Mouse (Mus musculus) liver, embryonic 16.5 days (tissue): ENCODE results near the gene Rack1. TPM values are rescaled to one million over a fixed set of nuclear protein-coding genes. Genes with fewer than 3 reads are reported as not detected.

ENCODE experiments used
- ATAC-seq: fragments of 200-750 bp; cut with Nextera tagmentation; 2 replicates; pipeline ENCODE4 v1.8.0; 2017; ENCODE audit warnings: low read depth, mild to moderate bottlenecking, moderate number of reproducible peaks, moderate library complexity
- H3K27ac ChIP-seq: fragments of 300-500 bp; sonication (generic); 2 replicates; pipeline ENCODE4 v1.5.1; 2014; ENCODE audit warnings: mild to moderate bottlenecking, low read length
- H3K27me3 ChIP-seq: fragments of 300-500 bp; sonication (generic); 2 replicates; pipeline ENCODE4 v1.6.1; 2014; ENCODE audit warnings: low read depth, low read length, mixed read lengths; ENCODE audit not compliant: control insufficient read depth, insufficient read depth
- H3K36me3 ChIP-seq: fragments of 300-500 bp; sonication (generic); 2 replicates; pipeline ENCODE4 v1.6.1; 2014; ENCODE audit warnings: mild to moderate bottlenecking; ENCODE audit not compliant: control insufficient read depth, insufficient read depth
- H3K4me1 ChIP-seq: fragments of 300-500 bp; sonication (generic); 2 replicates; pipeline ENCODE4 v1.6.1; 2014; ENCODE audit warnings: low read depth, low read length, mixed read lengths; ENCODE audit not compliant: control insufficient read depth
- H3K4me2 ChIP-seq: fragments of 300-500 bp; sonication (generic); 2 replicates; pipeline ENCODE4 v1.6.1; 2014; ENCODE audit warnings: low read depth, low read length, mixed read lengths
- H3K4me3 ChIP-seq: fragments of 300-500 bp; sonication (generic); 2 replicates; pipeline ENCODE4 v1.5.1; 2014; ENCODE audit warnings: low read depth, mild to moderate bottlenecking, low read length
- H3K9ac ChIP-seq: fragments of 300-500 bp; sonication (generic); 2 replicates; pipeline ENCODE4 v1.6.1; 2014; ENCODE audit warnings: low read depth, low read length
- H3K9me3 ChIP-seq: fragments of 300-500 bp; sonication (generic); replicated peaks from 2 replicates; pipeline ENCODE4 v1.6.1; 2016; ENCODE audit warnings: low read length; ENCODE audit not compliant: control insufficient read depth
- WGBS: fragments of 180-500 bp; shearing (Covaris S2); extraction: QIAGEN DNeasy Blood & Tissue Kit; methylation state at CpG from one replicate; pipeline ENCODE4 v1.1.7; 2014; ENCODE audit not compliant: insufficient replicate concordance; 5-methylcytosine and 5-hydroxymethylcytosine counted together
- polyA plus RNA-seq: library from polyadenylated mRNA; unstranded; fragments of >200 nt; fragmentation: Nextera tagmentation; extraction: Ambion mirVana; gene quantifications from 2 replicates; pipeline ENCODE4 v1.2.1, GENCODE M21; 2015

Rack1 gene
- polyA plus RNA-seq, 1 experiment from 2014 or later: 395 TPM

DNA sequence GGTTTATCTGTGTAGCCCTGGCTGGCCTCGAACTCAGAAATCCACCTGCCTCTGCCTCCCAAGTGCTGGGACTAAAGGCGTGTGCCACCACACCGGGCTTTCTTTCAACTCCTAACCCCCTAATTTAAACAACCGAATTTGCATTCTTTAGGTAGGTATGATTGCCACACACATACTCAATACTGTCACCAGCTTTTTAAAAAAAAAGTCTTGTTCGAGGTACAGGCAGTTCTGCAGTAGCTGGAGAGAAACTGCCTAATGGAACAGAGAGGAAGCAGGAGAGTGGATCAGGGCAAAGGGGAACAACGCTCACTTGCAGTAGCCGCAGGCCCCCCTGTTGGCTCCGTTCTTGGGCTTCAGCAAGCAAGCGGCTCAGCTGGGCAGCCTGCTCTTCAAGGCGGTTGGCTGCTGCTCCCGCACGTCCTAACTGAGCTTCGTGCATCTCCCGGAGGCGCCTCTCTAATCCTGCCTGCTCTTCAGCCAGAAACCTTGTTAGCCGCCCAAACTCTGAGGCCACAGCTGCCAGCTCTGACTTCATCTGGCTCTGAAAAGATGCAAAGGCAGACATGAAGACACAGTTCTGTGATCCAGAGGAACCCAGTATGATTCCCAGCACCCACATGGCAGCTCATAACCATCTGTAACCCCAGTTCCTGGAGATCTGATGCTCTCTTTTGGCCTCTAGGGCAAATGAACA, 8.8 kb downstream of the Rack1 start:
- ATAC-seq: no peak

DNA sequence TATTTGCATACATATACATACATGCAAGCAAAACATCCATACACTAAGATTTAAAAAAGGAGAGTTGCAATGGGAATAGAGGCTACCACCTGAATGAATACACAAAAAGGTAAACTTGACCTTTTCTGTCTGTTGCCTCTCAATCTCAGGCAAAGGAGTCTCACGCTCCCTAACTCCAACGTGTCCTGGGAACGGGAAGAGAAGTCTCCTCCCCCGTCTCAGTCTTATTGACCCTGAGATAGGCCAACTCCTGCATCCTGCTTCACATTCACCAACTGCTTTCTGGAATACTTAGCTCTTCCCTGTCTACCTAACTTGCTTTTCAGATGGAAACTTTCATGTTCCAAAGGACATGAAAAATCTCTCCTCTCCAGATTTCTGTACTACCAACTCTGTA, 9.3 kb downstream of the Rack1 start:
- H3K36me3 ChIP-seq: peaks cover 55% of the 10 kb centered on the region
- no peak overlapping the region for H3K9ac ChIP-seq
- no peak overlapping the region for H3K4me3 ChIP-seq
- no peak for ATAC-seq
- 58% methylated on average over 4 of the region's 4 CpGs for WGBS
- H3K27ac ChIP-seq: no peak overlapping the region; the same call in 1 of the 2 replicates
- peaks cover 7% of the 10 kb centered on the region for H3K4me1 ChIP-seq
- H3K27me3 ChIP-seq: no peaks in the 10 kb centered on the region
- H3K4me2 ChIP-seq: no peak overlapping the region
- H3K9me3 ChIP-seq: no peaks in the 10 kb centered on the region

More for the DNA sequence above, 8.8 kb downstream of the Rack1 start:
- Histone ChIP-seq H3K4me3 (no peak overlapping the region), H3K4me1 (peaks cover 3% of the 10 kb centered on the region), H3K4me2 (no peak overlapping the region), H3K36me3 (peaks cover 61% of the 10 kb centered on the region), H3K27me3 (no peaks in the 10 kb centered on the region), H3K9me3 (no peaks in the 10 kb centered on the region), H3K9ac (no peak overlapping the region), H3K27ac (peak overlapping the region; percentile 19; the same call in 1 of the 2 replicates)
- 73% methylated on average over 16 of the region's 16 CpGs for WGBS

DNA sequence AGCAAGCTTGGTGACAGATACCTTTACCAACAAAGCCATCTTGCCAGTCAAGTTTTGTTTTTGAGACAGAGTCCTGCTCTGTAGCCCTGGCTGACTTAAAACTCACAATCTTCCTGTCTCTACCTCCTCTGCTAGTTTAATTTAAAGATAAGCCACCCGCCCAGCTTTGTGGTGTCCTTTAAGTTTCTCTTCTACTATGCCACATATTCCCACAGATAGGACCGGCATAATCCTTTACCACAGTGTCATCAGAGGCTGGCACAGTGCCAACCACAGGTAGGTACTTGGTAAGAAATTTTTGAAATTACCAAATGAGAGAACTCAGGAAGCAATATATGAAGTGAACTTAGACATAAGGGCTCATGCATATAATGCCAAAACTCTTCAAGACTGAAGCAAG, 10.0 kb downstream of the Rack1 start:
- whole genome bisulfite sequencing: 25% methylated on average over 2 of the region's 2 CpGs
- ATAC-seq: no peak
- Histone ChIP-seq H3K36me3 (peaks cover 50% of the 10 kb centered on the region), H3K4me1 (peaks cover 8% of the 10 kb centered on the region), H3K4me3 (no peak overlapping the region), H3K9ac (no peak overlapping the region), H3K27ac (no peak overlapping the region), H3K9me3 (no peaks in the 10 kb centered on the region), H3K27me3 (no peaks in the 10 kb centered on the region), H3K4me2 (no peak overlapping the region)

DNA sequence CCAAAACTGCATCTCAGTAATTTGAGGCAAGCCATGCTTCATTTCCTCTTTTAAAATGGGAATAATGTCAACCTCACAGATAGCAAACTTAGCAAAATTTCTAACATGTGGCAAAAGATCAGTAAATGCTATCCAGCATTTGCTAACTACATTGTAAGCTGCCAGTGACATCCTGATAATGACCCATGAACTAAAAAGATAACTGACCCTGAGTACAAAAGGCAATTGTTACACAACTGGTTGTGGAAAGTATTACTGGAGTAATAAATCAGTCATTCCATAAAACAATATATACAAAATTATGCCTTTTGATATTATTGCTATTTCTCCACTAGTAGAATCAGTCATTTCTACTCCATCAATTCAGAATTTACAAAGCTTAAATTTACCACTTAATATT, 13.7 kb downstream of the Rack1 start:
- no peak for ATAC-seq
- Histone ChIP-seq H3K4me1 (peaks cover 23% of the 10 kb centered on the region), H3K36me3 (peaks cover 20% of the 10 kb centered on the region), H3K9me3 (no peaks in the 10 kb centered on the region), H3K9ac (no peak overlapping the region), H3K27me3 (no peaks in the 10 kb centered on the region), H3K4me3 (no peak overlapping the region), H3K27ac (no peak overlapping the region), H3K4me2 (no peak overlapping the region)

DNA sequence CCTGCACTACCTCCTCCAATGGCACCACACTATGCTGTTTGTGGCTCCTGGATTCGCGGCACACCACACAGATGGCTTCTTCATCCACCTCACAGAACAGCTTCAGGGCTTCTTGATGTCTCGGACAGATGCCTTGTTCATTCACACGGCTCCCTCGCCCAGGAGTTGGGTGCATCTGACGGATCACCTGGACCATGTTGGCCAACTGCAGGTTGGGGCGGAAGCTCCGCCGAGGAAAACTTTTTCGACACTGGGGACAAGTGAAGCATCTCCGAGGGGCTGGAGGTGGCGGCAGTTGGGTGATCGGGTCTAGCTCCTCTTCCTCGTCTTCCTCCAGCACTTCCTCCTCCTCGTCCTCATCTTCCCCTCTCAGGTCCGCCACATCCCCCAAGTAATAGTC, 15.7 kb downstream of the Rack1 start:
- Histone ChIP-seq H3K4me2 (peak overlapping the region; percentile 92), H3K27me3 (no peaks in the 10 kb centered on the region), H3K36me3 (peaks cover 8% of the 10 kb centered on the region), H3K27ac (no peak overlapping the region), H3K9me3 (no peaks in the 10 kb centered on the region), H3K4me1 (peaks cover 23% of the 10 kb centered on the region), H3K4me3 (peak overlapping the region; percentile 90), H3K9ac (peak overlapping the region; percentile 81; the same call in 1 of the 2 replicates)
- WGBS: 54% methylated on average over 16 of the region's 16 CpGs
- no peak for ATAC-seq

DNA sequence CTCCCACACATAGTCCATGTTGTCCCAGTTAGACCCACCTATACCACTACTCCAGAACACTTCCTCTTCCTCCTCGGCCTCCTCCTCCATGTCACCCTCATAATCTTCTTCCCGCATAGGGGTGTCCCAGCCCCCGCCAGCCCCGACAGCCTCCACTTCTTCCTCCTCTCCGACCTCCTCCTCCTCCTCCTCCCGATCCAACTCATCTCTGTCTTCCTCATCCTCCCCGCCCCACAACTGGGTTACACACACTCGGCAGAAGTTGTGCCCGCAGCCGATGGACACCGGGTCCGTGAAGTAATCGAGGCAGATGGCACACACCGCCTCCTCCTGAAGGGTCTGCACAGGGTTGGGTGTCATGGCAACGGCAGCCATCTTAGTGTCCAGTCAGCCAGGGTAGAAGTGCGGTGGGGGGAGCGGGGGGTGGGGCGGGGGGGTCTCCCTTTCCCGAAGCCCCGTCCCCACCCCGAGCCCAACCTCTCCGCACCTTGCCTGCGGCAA, 16.2 kb downstream of the Rack1 start:
- 0% methylated on average over 23 of the region's 23 CpGs for WGBS
- Histone ChIP-seq H3K4me2 (peak overlapping the region; percentile 92), H3K9ac (peak overlapping the region; percentile 81), H3K36me3 (peaks cover 8% of the 10 kb centered on the region), H3K27ac (peak overlapping the region; percentile 72), H3K9me3 (no peaks in the 10 kb centered on the region), H3K27me3 (no peaks in the 10 kb centered on the region), H3K4me1 (peaks cover 23% of the 10 kb centered on the region), H3K4me3 (peak overlapping the region; percentile 90)
- ATAC-seq: no peak

DNA sequence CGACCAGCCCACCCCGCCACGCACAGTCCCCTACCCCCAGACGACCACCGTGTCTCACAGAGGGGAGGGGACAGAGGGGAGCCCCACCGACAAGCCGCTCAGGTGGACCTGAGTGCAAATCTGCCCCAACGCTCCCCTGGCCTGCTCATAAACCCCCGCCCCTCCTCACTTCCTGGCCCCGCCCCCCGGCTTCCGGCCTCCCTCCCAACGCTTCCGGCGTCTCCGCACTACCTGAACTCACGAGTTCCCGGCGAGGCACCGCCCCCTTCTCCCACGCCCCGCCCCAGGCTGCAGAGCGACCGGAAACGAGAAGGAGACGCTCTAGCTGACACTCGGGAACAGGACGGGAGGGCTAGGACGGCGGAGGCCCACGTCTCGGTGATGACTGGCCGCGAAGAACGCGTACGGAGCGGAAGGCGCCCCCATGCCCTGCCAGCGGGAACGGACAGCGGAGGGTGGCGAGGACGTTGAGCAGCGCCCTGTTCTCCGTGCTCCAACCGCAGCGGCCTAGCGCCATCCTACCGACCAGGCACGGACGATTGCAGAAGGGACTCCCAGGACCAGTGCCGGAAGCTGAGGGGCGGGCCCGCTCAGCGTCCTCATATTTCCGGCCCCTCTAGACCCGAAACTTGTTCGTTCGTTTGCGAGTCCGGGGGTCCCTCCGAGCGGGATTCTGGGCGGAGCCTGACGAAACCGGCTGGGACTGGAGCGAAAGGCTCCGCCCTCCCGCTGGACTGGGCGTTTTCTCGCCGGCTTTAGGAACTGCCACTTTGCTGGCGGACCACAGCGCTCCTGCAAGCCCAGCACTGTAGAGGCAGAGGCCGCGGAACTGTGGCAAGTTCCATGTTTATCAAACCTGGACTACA, 16.9 kb downstream of the Rack1 start, which contains the start of gene Trim41:
TSS of gene Trim41 (minus strand) at position 554 of the 866 bp plus-strand sequence.
- H3K4me1 ChIP-seq: peaks cover 23% of the 10 kb centered on the region

DNA sequence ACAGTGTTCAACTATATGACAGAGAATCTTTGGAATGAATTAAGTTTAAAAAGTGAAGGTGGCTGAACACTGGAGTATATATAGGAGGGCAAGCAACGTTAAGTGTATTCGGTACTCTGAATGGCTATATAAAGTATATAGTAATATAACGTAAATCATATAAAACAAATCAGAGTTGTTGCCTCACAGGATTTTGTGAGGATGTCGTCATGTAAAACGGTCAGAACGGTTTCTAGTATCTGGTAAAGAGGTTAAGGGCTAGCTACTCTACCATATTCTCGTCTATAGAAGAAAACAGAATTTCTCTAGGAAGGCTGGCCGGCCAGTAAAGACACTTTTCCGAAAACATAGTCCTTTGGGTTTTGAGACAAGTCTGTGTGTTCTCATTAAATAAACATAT, 17.7 kb downstream of the Rack1 start:
- Histone ChIP-seq H3K36me3 (no peaks in the 10 kb centered on the region), H3K4me1 (peaks cover 23% of the 10 kb centered on the region), H3K27me3 (no peaks in the 10 kb centered on the region), H3K9ac (peak overlapping the region; percentile 93), H3K9me3 (no peaks in the 10 kb centered on the region), H3K27ac (peak overlapping the region; percentile 99), H3K4me2 (peak overlapping the region; percentile 90), H3K4me3 (peak overlapping the region; percentile 90)
- ATAC-seq: no peak
- 5% methylated on average over 9 of the region's 9 CpGs for WGBS

More for the DNA sequence above, 16.9 kb downstream of the Rack1 start, which contains the start of gene Trim41:
- peak; percentile 94 for ATAC-seq
- H3K27me3 ChIP-seq: no peaks in the 10 kb centered on the region
- WGBS: under 1% methylated on average over 74 of the region's 77 CpGs
- peak within 1 kb of the TSS; percentile 92 for H3K4me2 ChIP-seq
- peak within 1 kb of the TSS; percentile 93 for H3K9ac ChIP-seq
- H3K4me3 ChIP-seq: peak within 1 kb of the TSS; percentile 90
- H3K36me3 ChIP-seq: peaks cover 5% of the 10 kb centered on the region
- no peaks in the 10 kb centered on the region for H3K9me3 ChIP-seq
- H3K27ac ChIP-seq: peak within 1 kb of the TSS; percentile 99
